Mouse (Mus musculus) thymus, adult 2 months (tissue): ENCODE results near the gene Hjurp.

Experiments used
- CTCF ChIP-seq: fragments of 200-500 bp; IDR thresholded peaks from 2 replicates; pipeline ENCODE4 v1.5.1; 2012; ENCODE audit warnings: mild to moderate bottlenecking, control low read depth, low read length, moderate library complexity, borderline replicate concordance; ENCODE audit not compliant: control insufficient read depth, poor library complexity, insufficient read depth; ENCODE audit errors: extremely low read depth
- POLR2A ChIP-seq: fragments of 200-500 bp; IDR thresholded peaks from 2 replicates; pipeline ENCODE4 v1.6.1; 2012; ENCODE audit warnings: mild to moderate bottlenecking, low read length, control low read depth, moderate library complexity; ENCODE audit not compliant: control insufficient read depth, poor library complexity, insufficient read depth; ENCODE audit errors: extremely low read depth

- no peak for TF ChIP-seq CTCF
- TF ChIP-seq POLR2A, result no peak
Observed at GRCm38 (mm10) chr1:88213766-88214461, 63.5 kb downstream of the Hjurp start.
